Mouse (Mus musculus) kidney, adult 2 months (tissue): Measurements from ENCODE around the gene Tigit. TPM values are rescaled to one million over a fixed set of nuclear protein-coding genes. Genes with fewer than 3 reads are reported as not detected.

Experiments
- DNase-seq: peaks from one replicate; pipeline ENCODE4 v3.0.0; 2021
- H3K27ac ChIP-seq: fragments of 200-500 bp; 2 replicates; pipeline ENCODE4 v1.5.1; 2012; ENCODE audit warnings: low read depth, low read length, control low read depth, inconsistent platforms; ENCODE audit not compliant: insufficient read depth
- H3K27me3 ChIP-seq: fragments of 200-500 bp; replicated peaks from 2 replicates; pipeline ENCODE4 v1.6.1; 2012; ENCODE audit warnings: mild to moderate bottlenecking, moderate library complexity, low read length, inconsistent platforms; ENCODE audit not compliant: control insufficient read depth, insufficient read depth
- H3K36me3 ChIP-seq: fragments of 200-500 bp; 2 replicates; pipeline ENCODE4 v1.6.1; 2012; ENCODE audit warnings: mild to moderate bottlenecking, moderate library complexity, low read length, inconsistent platforms; ENCODE audit not compliant: control insufficient read depth, insufficient read depth
- H3K4me1 ChIP-seq: fragments of 200-500 bp; 2 replicates; pipeline ENCODE4 v1.6.1; 2011; ENCODE audit warnings: low read length; ENCODE audit not compliant: control insufficient read depth, insufficient read depth
- H3K4me3 ChIP-seq: fragments of 200-500 bp; 2 replicates; pipeline ENCODE4 v1.5.1; 2011; ENCODE audit warnings: mild to moderate bottlenecking, low read depth, low read length, control low read depth; ENCODE audit not compliant: insufficient read depth
- CTCF ChIP-seq: fragments of 200-500 bp; conservative IDR thresholded peaks from 2 replicates; pipeline ENCODE4 v1.5.1; 2011; ENCODE audit warnings: low read depth, mild to moderate bottlenecking, control low read depth, low read length, moderate library complexity, mixed read lengths; ENCODE audit not compliant: insufficient read depth, insufficient read length
- POLR2A ChIP-seq: fragments of 200-500 bp; IDR thresholded peaks from one replicate; pipeline ENCODE4 v1.6.1; 2011; ENCODE audit warnings: low read depth, low read length, control low read depth
- WGBS: fragments of 180-500 bp; shearing (Covaris S2); methylation state at CpG from one replicate; pipeline ENCODE4 v1.1.7; 2018; 5-methylcytosine and 5-hydroxymethylcytosine counted together
- polyA plus RNA-seq: library from polyadenylated mRNA; depleted of rRNA; stranded (reverse); fragments of >200 nt; gene quantifications from 2 replicates; pipeline ENCODE4 v1.2.3, GENCODE M21; 2012

The Tigit gene
- polyA plus RNA-seq, 1 experiment = 0.50 TPM

DNA sequence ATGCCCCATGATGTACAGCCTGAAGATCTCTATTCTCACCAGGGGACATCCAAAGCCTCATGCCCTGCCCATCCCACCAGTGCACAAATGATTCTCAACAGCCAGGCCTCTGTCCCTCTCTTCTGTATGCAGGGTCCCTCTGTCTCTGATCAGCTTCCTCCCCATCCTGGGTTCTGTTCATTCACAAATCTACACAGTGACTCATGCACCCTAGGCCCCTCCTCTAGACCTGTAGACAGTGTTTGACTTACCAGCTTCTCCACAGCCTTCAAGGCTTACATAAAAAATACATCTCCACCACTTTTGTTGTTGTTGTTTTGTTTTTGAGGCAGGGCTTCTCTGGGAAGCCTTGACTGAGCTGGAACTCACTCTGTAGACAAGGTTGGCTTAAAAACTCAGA is 915 bp upstream of the Tigit start:
- H3K4me3 ChIP-seq = no peak overlapping the region
- no peak overlapping the region for H3K27ac ChIP-seq
- DNase-seq = no peak
- no peaks in the 10 kb centered on the region for H3K36me3 ChIP-seq
- TF ChIP-seq CTCF (no peak), POLR2A (no peak)
- H3K4me1 ChIP-seq = no peaks in the 10 kb centered on the region
- no peaks in the 10 kb centered on the region for H3K27me3 ChIP-seq

DNA sequence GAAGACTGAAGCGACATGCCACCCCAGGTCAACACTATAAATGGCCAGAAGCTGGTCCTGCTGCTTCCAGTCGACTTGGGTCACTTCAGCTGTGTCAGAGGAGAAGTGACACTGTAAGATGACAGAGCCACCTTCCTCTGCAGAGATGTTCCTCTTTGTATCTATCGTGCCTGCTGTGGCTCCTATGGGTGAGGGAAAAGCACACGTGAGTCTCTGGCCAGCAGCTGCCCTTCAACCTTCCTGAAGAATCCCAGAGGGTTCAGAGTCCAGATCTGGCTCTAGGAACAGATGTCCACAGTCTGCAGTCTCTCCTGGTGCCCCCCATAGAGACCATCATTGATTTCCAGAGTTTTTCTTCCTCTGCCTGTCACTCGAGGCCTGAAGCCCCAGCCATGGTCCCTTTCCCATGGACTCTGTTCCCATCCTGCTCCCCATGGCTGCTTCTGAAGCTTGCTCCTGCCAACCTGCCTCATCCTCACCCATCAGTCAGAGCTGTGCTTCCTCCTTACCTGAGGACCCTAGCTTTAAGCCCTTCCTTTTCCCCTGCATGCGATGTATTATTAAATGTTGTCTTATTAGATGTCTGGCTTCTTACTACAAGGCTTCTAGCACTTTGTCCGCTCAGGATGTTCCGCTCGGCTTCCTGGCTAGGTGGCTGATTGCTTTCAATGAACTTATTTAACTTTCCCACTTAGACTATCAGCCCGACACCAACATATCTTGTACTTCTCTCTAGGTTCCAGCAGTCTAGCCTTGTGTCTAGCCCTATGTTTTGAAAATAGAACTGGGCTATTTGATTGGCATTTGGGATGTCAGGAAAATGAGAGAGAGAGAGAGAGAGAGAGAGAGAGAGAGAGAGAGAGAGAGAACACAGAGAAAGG is 1.6 kb downstream of the Tigit start:
- WGBS = 72% methylated on average over 10 of the region's 10 CpGs
- H3K4me1 ChIP-seq = no peaks in the 10 kb centered on the region
- H3K27ac ChIP-seq = no peak overlapping the region
- H3K27me3 ChIP-seq = no peaks in the 10 kb centered on the region
- H3K4me3 ChIP-seq = no peak overlapping the region
- no peaks in the 10 kb centered on the region for H3K36me3 ChIP-seq
- no peak for DNase-seq
- TF ChIP-seq CTCF (no peak), POLR2A (no peak)

DNA sequence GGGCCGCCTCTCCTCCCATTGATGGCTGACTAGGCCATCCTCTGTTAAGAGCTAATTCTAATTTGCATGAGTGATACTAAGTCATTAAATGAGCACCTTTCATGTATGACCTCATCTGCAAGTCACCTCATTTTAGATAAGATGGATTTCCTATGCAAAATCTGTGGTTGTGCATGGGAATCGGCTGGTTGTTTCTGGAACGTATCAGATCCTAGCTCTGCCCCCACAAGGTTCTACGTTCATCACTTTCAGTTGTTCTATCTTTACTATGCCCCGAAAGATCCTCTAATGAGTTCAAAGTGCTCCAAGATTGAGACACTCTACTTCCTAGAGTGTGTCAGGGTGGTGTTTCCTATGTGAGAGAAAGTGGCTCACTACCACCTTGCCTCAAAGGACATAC is 2.4 kb downstream of the Tigit start:
- H3K4me3 ChIP-seq = no peak overlapping the region
- H3K27me3 ChIP-seq = no peaks in the 10 kb centered on the region
- TF ChIP-seq CTCF = no peak
- no peak for TF ChIP-seq POLR2A
- DNase-seq = no peak
- 97% methylated on average over 5 of the region's 5 CpGs for WGBS
- no peaks in the 10 kb centered on the region for H3K36me3 ChIP-seq
- H3K4me1 ChIP-seq = no peaks in the 10 kb centered on the region
- H3K27ac ChIP-seq = no peak overlapping the region

DNA sequence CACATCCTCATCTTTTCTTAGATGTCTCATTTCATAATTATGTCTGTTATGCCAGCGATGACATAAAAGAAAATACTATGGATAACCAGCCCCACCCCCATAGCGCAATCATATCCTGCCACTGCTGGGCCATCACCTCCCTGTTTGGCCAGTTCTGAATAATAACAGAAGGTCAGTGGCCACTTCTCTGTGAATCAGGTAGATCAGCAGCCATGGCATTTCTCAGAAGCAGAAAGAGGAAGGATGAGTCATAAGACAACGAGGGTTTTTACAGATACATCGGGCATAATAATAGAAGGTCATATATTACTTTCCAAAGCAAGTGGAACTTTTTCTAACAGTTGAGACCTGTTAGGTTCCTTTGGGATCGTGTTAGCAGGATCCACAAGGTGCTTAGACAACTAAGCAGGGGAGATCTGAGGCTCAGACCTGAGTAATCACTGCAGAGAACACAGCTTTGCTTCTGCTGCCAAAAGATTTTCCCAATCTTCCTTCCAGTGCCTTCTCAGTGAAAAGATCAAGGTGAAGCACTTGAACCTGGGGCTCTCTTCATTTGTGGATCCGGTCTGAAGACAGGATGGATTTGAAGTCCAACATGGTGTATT is 8.7 kb downstream of the Tigit start:
- TF ChIP-seq POLR2A = no peak
- TF ChIP-seq CTCF = no peak
- no peaks in the 10 kb centered on the region for H3K4me1 ChIP-seq
- H3K27ac ChIP-seq = no peak overlapping the region
- H3K4me3 ChIP-seq = no peak overlapping the region
- H3K36me3 ChIP-seq = no peaks in the 10 kb centered on the region
- no peak for DNase-seq
- no peaks in the 10 kb centered on the region for H3K27me3 ChIP-seq
- WGBS = 77% methylated on average over 6 of the region's 6 CpGs

DNA sequence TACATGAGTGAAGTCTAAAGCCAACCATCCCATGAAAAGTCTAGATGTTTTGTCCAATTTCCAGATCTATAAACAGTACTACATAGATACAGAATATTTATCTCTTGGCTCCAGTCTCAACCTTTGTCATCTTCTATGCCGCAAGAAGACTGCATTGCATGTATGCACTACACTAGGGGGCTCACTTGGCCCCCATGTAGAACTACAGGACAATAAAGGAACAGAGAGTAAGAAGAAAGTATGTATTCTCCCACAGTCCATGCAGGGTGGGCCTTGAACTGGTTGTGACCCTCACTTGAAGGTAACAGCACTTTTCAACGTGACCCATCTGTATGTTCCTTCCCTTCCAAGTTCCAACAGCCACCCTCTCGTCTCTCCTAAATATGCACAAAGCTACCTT is 9.7 kb downstream of the Tigit start:
- 89% methylated on average over 3 of the region's 3 CpGs for WGBS
- no peak for DNase-seq
- Histone ChIP-seq H3K4me3 (no peak overlapping the region), H3K27me3 (no peaks in the 10 kb centered on the region), H3K36me3 (no peaks in the 10 kb centered on the region), H3K27ac (no peak overlapping the region), H3K4me1 (no peaks in the 10 kb centered on the region)
- TF ChIP-seq POLR2A (no peak), CTCF (no peak)

DNA sequence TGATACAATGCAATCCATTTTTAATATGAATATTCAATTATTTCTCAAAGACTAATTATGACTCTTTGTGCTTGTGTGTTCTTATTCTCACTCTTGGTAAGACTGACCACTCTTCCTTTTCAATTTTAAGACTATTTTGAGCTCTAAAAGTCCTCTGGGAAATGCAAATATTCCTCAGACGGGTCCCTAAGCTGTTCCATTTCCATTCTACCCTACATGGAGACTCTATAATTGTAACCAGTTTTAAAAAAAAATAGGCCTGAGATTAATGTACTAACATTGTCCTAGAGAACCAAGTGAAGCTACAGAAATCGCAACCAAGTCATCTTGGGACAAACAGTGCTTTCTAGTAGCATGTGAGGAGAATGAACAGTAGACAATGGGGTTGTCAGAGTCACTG is 10.7 kb downstream of the Tigit start:
- Histone ChIP-seq H3K4me1 (no peaks in the 10 kb centered on the region), H3K27me3 (no peaks in the 10 kb centered on the region), H3K36me3 (no peaks in the 10 kb centered on the region), H3K4me3 (no peak overlapping the region), H3K27ac (no peak overlapping the region)
- TF ChIP-seq POLR2A = no peak
- no peak for TF ChIP-seq CTCF
- 83% methylated on average over 2 of the region's 2 CpGs for WGBS
- no peak for DNase-seq

DNA sequence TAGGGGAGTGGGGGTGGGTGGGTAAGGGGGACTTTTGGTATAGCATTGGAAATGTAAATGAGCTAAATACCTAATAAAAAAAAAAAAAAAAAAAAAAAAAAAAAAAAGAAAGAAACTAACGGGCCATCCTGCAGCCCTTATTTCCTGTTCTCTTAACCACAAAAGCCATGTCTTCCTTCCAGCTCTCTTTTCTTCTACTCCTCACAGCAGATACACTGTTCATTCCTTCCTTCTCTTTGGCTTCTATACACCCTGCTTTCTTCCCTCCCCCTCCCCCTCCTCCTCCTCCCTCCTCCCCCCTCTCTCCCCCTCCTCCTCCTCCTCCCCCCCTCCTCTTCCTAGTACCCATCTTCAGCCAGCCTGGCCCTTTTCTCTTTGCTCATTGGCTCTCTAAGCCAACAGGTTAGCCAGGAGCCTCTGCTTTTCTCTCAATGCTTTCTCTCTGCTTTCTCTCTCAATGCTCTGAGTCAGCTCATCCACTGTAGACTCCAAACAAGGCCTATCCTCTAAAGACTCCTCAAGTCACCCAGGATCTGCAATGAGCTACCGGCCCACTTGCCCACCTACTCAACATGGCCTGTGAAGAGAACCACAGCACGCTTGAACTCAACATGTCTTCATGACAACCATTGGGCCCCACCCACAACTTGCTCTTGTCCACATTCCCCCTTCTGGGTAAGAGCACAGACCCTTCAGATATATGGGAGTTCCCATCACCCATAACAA is 13.4 kb downstream of the Tigit start:
- no peak for TF ChIP-seq POLR2A
- Histone ChIP-seq H3K27me3 (no peaks in the 10 kb centered on the region), H3K4me1 (no peaks in the 10 kb centered on the region), H3K27ac (no peak overlapping the region), H3K4me3 (no peak overlapping the region), H3K36me3 (no peaks in the 10 kb centered on the region)
- 83% methylated on average over 3 of the region's 3 CpGs for WGBS
- DNase-seq = no peak
